Mouse (Mus musculus): ENCODE measurements around the gene Cyba. TPM values are rescaled to one million over a fixed set of nuclear protein-coding genes. Genes with fewer than 3 reads are reported as not detected.

The Cyba gene
- polyA plus RNA-seq, 1 experiment from 2014 or later: 101 TPM

- no peaks in the 10 kb centered on the region for H3K9me3 ChIP-seq
- H3K9ac ChIP-seq (replicated peaks): no peak overlapping the region
- H3K4me3 ChIP-seq (replicated peaks): no peak overlapping the region
- no peak overlapping the region for H3K27ac ChIP-seq
- peaks cover 50% of the 10 kb centered on the region for H3K27me3 ChIP-seq
- H3K36me3 ChIP-seq: peaks cover 38% of the 10 kb centered on the region
- WGBS: 53% methylated on average over 12 of the region's 12 CpGs
- ATAC-seq (ENCODE audit: insufficient number of reproducible peaks, insufficient read depth, low FRiP score, low TSS enrichment, low read depth): no peak
- H3K4me2 ChIP-seq: no peak overlapping the region
- H3K4me1 ChIP-seq (replicated peaks): peaks cover 18% of the 10 kb centered on the region
These were observed 31.2 kb upstream of the Cyba start for GRCm38 (mm10) chr8:122463651-122464640.

- Histone ChIP-seq H3K9me3 (no peaks in the 10 kb centered on the region), H3K4me1 (replicated peaks) (peaks cover 18% of the 10 kb centered on the region), H3K4me3 (replicated peaks) (no peak overlapping the region), H3K4me2 (no peak overlapping the region), H3K36me3 (peaks cover 24% of the 10 kb centered on the region), H3K9ac (replicated peaks) (0 out of 2 replicates have a peak overlapping the region, but pooled peaks have one; percentile 8), H3K27ac (no peak overlapping the region), H3K27me3 (peaks cover 65% of the 10 kb centered on the region)
- ATAC-seq (ENCODE audit: insufficient number of reproducible peaks, insufficient read depth, low FRiP score, low TSS enrichment, low read depth): no peak
- 65% methylated on average over 8 of the region's 8 CpGs for WGBS
These were observed 29.8 kb upstream of the Cyba start for GRCm38 (mm10) chr8:122462510-122462909.

- no peak for ATAC-seq (ENCODE audit: insufficient number of reproducible peaks, insufficient read depth, low FRiP score, low TSS enrichment, low read depth)
- H3K27me3 ChIP-seq: peaks cover 73% of the 10 kb centered on the region
- H3K4me3 ChIP-seq (replicated peaks): no peak overlapping the region
- 57% methylated on average over 11 of the region's 11 CpGs for WGBS
- H3K4me2 ChIP-seq: no peak overlapping the region
- no peak overlapping the region for H3K27ac ChIP-seq
- peaks cover 15% of the 10 kb centered on the region for H3K36me3 ChIP-seq
- no peaks in the 10 kb centered on the region for H3K9me3 ChIP-seq
- H3K9ac ChIP-seq (replicated peaks): no peak overlapping the region
- peaks cover 18% of the 10 kb centered on the region for H3K4me1 ChIP-seq (replicated peaks)
These were observed 28.9 kb upstream of the Cyba start for GRCm38 (mm10) chr8:122461473-122462148.

GRCm38 (mm10) chr8:122460524-122461472 is 28.1 kb upstream of the Cyba start, which contains the start of gene Snai3:
TSS of gene Snai3 (minus strand) at chr8:122460733.
- H3K27me3 ChIP-seq: peaks cover 81% of the 10 kb centered on the region
- peaks cover 18% of the 10 kb centered on the region for H3K4me1 ChIP-seq (replicated peaks)
- ATAC-seq (ENCODE audit: insufficient number of reproducible peaks, insufficient read depth, low FRiP score, low TSS enrichment, low read depth): peak; percentile 52; the same call in 1 of the 2 replicates
- H3K9me3 ChIP-seq: no peaks in the 10 kb centered on the region
- H3K9ac ChIP-seq (replicated peaks): no peak within 1 kb of the TSS
- H3K27ac ChIP-seq: no peak within 1 kb of the TSS
- peak within 1 kb of the TSS; percentile 62 for H3K4me2 ChIP-seq
- 2% methylated on average over 56 of the region's 56 CpGs for WGBS
- H3K36me3 ChIP-seq: peaks cover 7% of the 10 kb centered on the region
- H3K4me3 ChIP-seq (replicated peaks): peak within 1 kb of the TSS; percentile 34

- Histone ChIP-seq H3K9ac (replicated peaks) (no peak overlapping the region), H3K36me3 (no peaks in the 10 kb centered on the region), H3K4me2 (peak overlapping the region; percentile 62), H3K4me3 (replicated peaks) (peak overlapping the region; percentile 34), H3K27ac (no peak overlapping the region), H3K9me3 (no peaks in the 10 kb centered on the region), H3K4me1 (replicated peaks) (peaks cover 18% of the 10 kb centered on the region), H3K27me3 (peaks cover 87% of the 10 kb centered on the region)
- ATAC-seq (ENCODE audit: insufficient number of reproducible peaks, insufficient read depth, low FRiP score, low TSS enrichment, low read depth): no peak
- WGBS: 25% methylated on average over 7 of the region's 7 CpGs
These were observed 27.3 kb upstream of the Cyba start for GRCm38 (mm10) chr8:122459990-122460389.

- Histone ChIP-seq H3K9ac (replicated peaks) (no peak overlapping the region), H3K27me3 (peaks cover 90% of the 10 kb centered on the region)
These were observed 26.6 kb upstream of the Cyba start for GRCm38 (mm10) chr8:122459218-122459900.

GRCm38 (mm10) chr8:122457171-122457570 is 24.4 kb upstream of the Cyba start:
- Histone ChIP-seq H3K27ac (no peak overlapping the region), H3K36me3 (no peaks in the 10 kb centered on the region), H3K27me3 (peaks cover 75% of the 10 kb centered on the region), H3K4me2 (no peak overlapping the region), H3K4me3 (replicated peaks) (no peak overlapping the region), H3K9ac (replicated peaks) (no peak overlapping the region), H3K9me3 (no peaks in the 10 kb centered on the region), H3K4me1 (replicated peaks) (peaks cover 15% of the 10 kb centered on the region)
- ATAC-seq (ENCODE audit: insufficient number of reproducible peaks, insufficient read depth, low FRiP score, low TSS enrichment, low read depth): no peak
- 68% methylated on average over 11 of the region's 11 CpGs for WGBS

More at GRCm38 (mm10) chr8:122459218-122459900, 26.6 kb upstream of the Cyba start:
- Histone ChIP-seq H3K4me2 (no peak overlapping the region), H3K36me3 (no peaks in the 10 kb centered on the region), H3K4me1 (replicated peaks) (peaks cover 18% of the 10 kb centered on the region), H3K4me3 (replicated peaks) (no peak overlapping the region), H3K9me3 (no peaks in the 10 kb centered on the region), H3K27ac (no peak overlapping the region)
- no peak for ATAC-seq (ENCODE audit: insufficient number of reproducible peaks, insufficient read depth, low FRiP score, low TSS enrichment, low read depth)
- 58% methylated on average over 6 of the region's 6 CpGs for WGBS

- Histone ChIP-seq H3K4me2 (no peak overlapping the region), H3K27me3 (peaks cover 47% of the 10 kb centered on the region), H3K27ac (no peak overlapping the region), H3K36me3 (no peaks in the 10 kb centered on the region), H3K9me3 (no peaks in the 10 kb centered on the region), H3K4me3 (replicated peaks) (no peak overlapping the region), H3K4me1 (replicated peaks) (no peaks in the 10 kb centered on the region), H3K9ac (replicated peaks) (no peak overlapping the region)
- ATAC-seq (ENCODE audit: insufficient number of reproducible peaks, insufficient read depth, low FRiP score, low TSS enrichment, low read depth): no peak
- 85% methylated on average over 6 of the region's 6 CpGs for WGBS
These were observed 21.7 kb upstream of the Cyba start for GRCm38 (mm10) chr8:122454409-122454808.

GRCm38 (mm10) chr8:122452154-122452553 is 19.4 kb upstream of the Cyba start:
- Histone ChIP-seq H3K4me2 (no peak overlapping the region), H3K4me1 (replicated peaks) (no peaks in the 10 kb centered on the region), H3K27ac (no peak overlapping the region), H3K36me3 (no peaks in the 10 kb centered on the region), H3K27me3 (peaks cover 25% of the 10 kb centered on the region), H3K9ac (replicated peaks) (no peak overlapping the region), H3K4me3 (replicated peaks) (no peak overlapping the region), H3K9me3 (no peaks in the 10 kb centered on the region)
- ATAC-seq (ENCODE audit: insufficient number of reproducible peaks, insufficient read depth, low FRiP score, low TSS enrichment, low read depth): no peak
- WGBS: 87% methylated on average over 10 of the region's 10 CpGs

GRCm38 (mm10) chr8:122451161-122451703 is 18.5 kb upstream of the Cyba start:
- no peak for ATAC-seq (ENCODE audit: insufficient number of reproducible peaks, insufficient read depth, low FRiP score, low TSS enrichment, low read depth)
- 75% methylated on average over 7 of the region's 7 CpGs for WGBS

More at GRCm38 (mm10) chr8:122451161-122451703, 18.5 kb upstream of the Cyba start:
- H3K9me3 ChIP-seq: no peaks in the 10 kb centered on the region
- no peak overlapping the region for H3K9ac ChIP-seq (replicated peaks)
- no peak overlapping the region for H3K4me3 ChIP-seq (replicated peaks)
- H3K4me2 ChIP-seq: no peak overlapping the region
- 0 out of 2 replicates have a peak, but pooled peaks cover 2% of the 10 kb centered on the region for H3K4me1 ChIP-seq (replicated peaks)
- H3K27me3 ChIP-seq: peaks cover 16% of the 10 kb centered on the region
- no peaks in the 10 kb centered on the region for H3K36me3 ChIP-seq
- H3K27ac ChIP-seq: no peak overlapping the region
